Mouse (Mus musculus): ENCODE measurements around the gene Theg. TPM values are rescaled to one million over a fixed set of nuclear protein-coding genes. Genes with fewer than 3 reads are reported as not detected.

Theg gene
- total RNA-seq, 2 experiments from 2014 or later, result not detected

Small RNA genes lying within 50 kb of the gene (microRNA-seq; reads per million reads assigned to microRNA genes)
- gene Mir6909, result 0.83 reads per million

Other genes with a start within 250 kb of the Theg start
- not detected for gene Vmn2r82, start 230.8 kb downstream of the Theg start, total RNA-seq (2021)
- gene Vmn2r83, start 118.6 kb downstream of the Theg start, total RNA-seq (2021), result not detected
- 1 to 10 TPM; 2.7 to 2.9 TPM for gene Plpp2, start 53.5 kb downstream of the Theg start, total RNA-seq (2021)
- gene Mier2, start 32.1 kb downstream of the Theg start, total RNA-seq (2021), result 10 to 100 TPM; 12.2 to 12.3 TPM
- not detected for gene C2cd4c, start 26.7 kb upstream of the Theg start, total RNA-seq (2021)
- gene Shc2, start 50.6 kb upstream of the Theg start, total RNA-seq (2021), result 1 to 10 TPM; 2.2 to 2.4 TPM
- gene Odf3l2, start 58.4 kb upstream of the Theg start, total RNA-seq (2021), result not detected
- not detected for gene Madcam1, start 77.2 kb upstream of the Theg start, total RNA-seq (2021)
- gene Tpgs1, start 82.0 kb upstream of the Theg start, total RNA-seq (2021), result 10 to 100 TPM; 18.3 to 19.4 TPM
- 100 to 1,000 TPM; 183 to 190 TPM for gene Cdc34, start 94.9 kb upstream of the Theg start, total RNA-seq (2021)
- 1 to 10 TPM; 6.0 to 7.2 TPM for gene Gzmm, start 101.7 kb upstream of the Theg start, total RNA-seq (2021)
- gene Bsg, start 117.2 kb upstream of the Theg start, total RNA-seq (2021), result 1,000 to 10,000 TPM; 1,236 to 1,242 TPM
- 10 to 100 TPM; 26.0 to 28.5 TPM for gene Hcn2, start 129.3 kb upstream of the Theg start, total RNA-seq (2021)
- gene Polrmt, start 159.2 kb upstream of the Theg start, total RNA-seq (2021), result 10 to 100 TPM; 37.0 to 38.6 TPM
- not detected for gene Fgf22, start 167.7 kb upstream of the Theg start, total RNA-seq (2021)
- 10 to 100 TPM; 21.2 to 22.8 TPM for gene Rnf126, start 179.6 kb upstream of the Theg start, total RNA-seq (2021)
- 1 to 10 TPM; 2.9 to 4.2 TPM for gene Fstl3, start 189.9 kb upstream of the Theg start, total RNA-seq (2021)
- not detected for gene Prss57, start 203.6 kb upstream of the Theg start, total RNA-seq (2021)
- 10 to 100 TPM; 70.3 to 77.3 TPM for gene Palm, start 206.2 kb upstream of the Theg start, total RNA-seq (2021)
- under 1 TPM; 0.59 to 0.70 TPM for gene Misp, start 233.7 kb upstream of the Theg start, total RNA-seq (2021)